Mouse (Mus musculus) liver, postnatal 0 days (tissue): ENCODE results near the gene 1190002N15Rik. TPM values are rescaled to one million over a fixed set of nuclear protein-coding genes. Genes with fewer than 3 reads are reported as not detected.

Source experiments
- ATAC-seq: fragments of 200-750 bp; cut with Nextera tagmentation; 2 replicates; pipeline ENCODE4 v1.8.0; 2017; ENCODE audit warnings: mild to moderate bottlenecking, moderate library complexity
- DNase-seq: peaks from one replicate; pipeline ENCODE4 v3.0.0-alpha.2; 2016
- H3K27ac ChIP-seq: fragments of 300-500 bp; sonication (generic); 2 replicates; pipeline ENCODE4 v1.5.1; 2014; ENCODE audit warnings: antibody characterized with exemption, moderate library complexity, mild to moderate bottlenecking, low read depth
- H3K27me3 ChIP-seq: fragments of 300-500 bp; sonication (generic); 2 replicates; pipeline ENCODE4 v1.6.1; 2014; ENCODE audit warnings: low read length, control low read depth, mixed read lengths; ENCODE audit not compliant: insufficient read depth
- H3K36me3 ChIP-seq: fragments of 300-500 bp; sonication (generic); replicated peaks from 2 replicates; pipeline ENCODE4 v1.6.1; 2014; ENCODE audit warnings: mild to moderate bottlenecking, control low read depth, low read length, moderate library complexity, mixed read lengths; ENCODE audit not compliant: insufficient read depth
- H3K4me1 ChIP-seq: fragments of 300-500 bp; sonication (generic); 2 replicates; pipeline ENCODE4 v1.6.1; 2014; ENCODE audit warnings: antibody characterized with exemption, mild to moderate bottlenecking, control low read depth; ENCODE audit not compliant: insufficient read depth
- H3K4me2 ChIP-seq: fragments of 300-500 bp; sonication (generic); 2 replicates; pipeline ENCODE4 v1.6.1; 2014; ENCODE audit warnings: low read depth, mild to moderate bottlenecking, low read length, moderate library complexity, mixed read lengths
- H3K4me3 ChIP-seq: fragments of 300-500 bp; sonication (generic); 2 replicates; pipeline ENCODE4 v1.5.1; 2014; ENCODE audit warnings: low read depth, low read length
- H3K9ac ChIP-seq: fragments of 300-500 bp; sonication (generic); replicated peaks from 2 replicates; pipeline ENCODE4 v1.6.1; 2014; ENCODE audit warnings: mild to moderate bottlenecking, moderate library complexity
- H3K9me3 ChIP-seq: fragments of 300-500 bp; sonication (generic); 2 replicates; pipeline ENCODE4 v1.6.1; 2016; ENCODE audit warnings: mild to moderate bottlenecking, control low read depth, low read length, mixed read lengths
- CTCF ChIP-seq: sonication (generic); IDR thresholded peaks from 2 replicates; pipeline ENCODE4 v1.5.1; 2016; ENCODE audit warnings: antibody characterized with exemption, low read depth
- EP300 ChIP-seq: IDR thresholded peaks from 2 replicates; pipeline ENCODE4 v1.6.1; 2016; ENCODE audit warnings: antibody characterized with exemption, low read depth, mild to moderate bottlenecking
- WGBS: fragments of 180-500 bp; shearing (Covaris S2); extraction: QIAGEN DNeasy Blood & Tissue Kit; methylation state at CpG from one replicate; pipeline ENCODE4 v1.1.7; 2014; ENCODE audit not compliant: insufficient replicate concordance; 5-methylcytosine and 5-hydroxymethylcytosine counted together
- polyA plus RNA-seq: library from polyadenylated mRNA; unstranded; fragments of >200 nt; fragmentation: Nextera tagmentation; extraction: Ambion mirVana; gene quantifications from 2 replicates; pipeline ENCODE4 v1.2.1, GENCODE M21; 2015

The 1190002N15Rik gene
- polyA plus RNA-seq, 1 experiment from 2014 or later: 14.6 TPM

GRCm38 (mm10) chr9:94533641-94534040, 4.2 kb downstream of the 1190002N15Rik start:
- Histone ChIP-seq H3K27me3 (no peaks in the 10 kb centered on the region), H3K36me3 (no peaks in the 10 kb centered on the region), H3K9ac (no peak overlapping the region), H3K9me3 (no peaks in the 10 kb centered on the region), H3K4me3 (no peak overlapping the region), H3K4me1 (peaks cover 22% of the 10 kb centered on the region), H3K4me2 (peak overlapping the region; percentile 39), H3K27ac (no peak overlapping the region)
- WGBS: 28% methylated on average over 4 of the region's 4 CpGs
- no peak for TF ChIP-seq CTCF
- no peak for TF ChIP-seq EP300
- no peak for DNase-seq
- no peak for ATAC-seq

GRCm38 (mm10) chr9:94529987-94530386, 7.9 kb downstream of the 1190002N15Rik start:
- Histone ChIP-seq H3K9me3 (no peaks in the 10 kb centered on the region), H3K27ac (no peak overlapping the region), H3K27me3 (no peaks in the 10 kb centered on the region), H3K9ac (no peak overlapping the region), H3K4me2 (no peak overlapping the region), H3K36me3 (no peaks in the 10 kb centered on the region), H3K4me3 (no peak overlapping the region), H3K4me1 (peaks cover 18% of the 10 kb centered on the region)
- no peak for DNase-seq
- no peak for ATAC-seq
- TF ChIP-seq EP300 (no peak), CTCF (no peak)

- H3K36me3 ChIP-seq: no peaks in the 10 kb centered on the region
- H3K4me1 ChIP-seq: peaks cover 18% of the 10 kb centered on the region
- TF ChIP-seq CTCF: no peak
- TF ChIP-seq EP300: no peak
- H3K9me3 ChIP-seq: no peaks in the 10 kb centered on the region
- ATAC-seq (0 out of 2 replicates have a peak, but pooled peaks have one; percentile 48), DNase-seq (no peak)
- H3K9ac ChIP-seq: no peak overlapping the region
- H3K4me3 ChIP-seq: no peak overlapping the region
- no peaks in the 10 kb centered on the region for H3K27me3 ChIP-seq
- no peak overlapping the region for H3K27ac ChIP-seq
- 20% methylated on average over 1 of the region's 1 CpGs for WGBS
- no peak overlapping the region for H3K4me2 ChIP-seq
These were observed 8.6 kb downstream of the 1190002N15Rik start for GRCm38 (mm10) chr9:94529146-94529746.

GRCm38 (mm10) chr9:94526473-94526872, 11.4 kb downstream of the 1190002N15Rik start:
- TF ChIP-seq EP300 (no peak), CTCF (no peak)
- no peak overlapping the region for H3K27ac ChIP-seq
- no peak for ATAC-seq
- no peak overlapping the region for H3K9ac ChIP-seq
- no peaks in the 10 kb centered on the region for H3K27me3 ChIP-seq
- no peaks in the 10 kb centered on the region for H3K9me3 ChIP-seq
- 64% methylated on average over 7 of the region's 7 CpGs for WGBS
- H3K4me2 ChIP-seq: no peak overlapping the region
- DNase-seq: no peak
- H3K4me1 ChIP-seq: peaks cover 7% of the 10 kb centered on the region
- H3K36me3 ChIP-seq: peaks cover 3% of the 10 kb centered on the region; the same call in 1 of the 2 replicates
- H3K4me3 ChIP-seq: no peak overlapping the region

GRCm38 (mm10) chr9:94512246-94512645, 25.6 kb downstream of the 1190002N15Rik start:
- Histone ChIP-seq H3K27ac (no peak overlapping the region), H3K4me2 (no peak overlapping the region), H3K9me3 (no peaks in the 10 kb centered on the region), H3K4me3 (no peak overlapping the region), H3K27me3 (no peaks in the 10 kb centered on the region), H3K9ac (no peak overlapping the region), H3K4me1 (no peaks in the 10 kb centered on the region), H3K36me3 (no peaks in the 10 kb centered on the region)
- ATAC-seq (no peak), DNase-seq (no peak)
- TF ChIP-seq CTCF (no peak), EP300 (no peak)
- WGBS: 64% methylated on average over 8 of the region's 8 CpGs

- no peaks in the 10 kb centered on the region for H3K27me3 ChIP-seq
- H3K27ac ChIP-seq: no peak overlapping the region
- H3K4me1 ChIP-seq: no peaks in the 10 kb centered on the region
- DNase-seq (no peak), ATAC-seq (no peak)
- no peaks in the 10 kb centered on the region for H3K9me3 ChIP-seq
- no peak overlapping the region for H3K4me3 ChIP-seq
- no peak overlapping the region for H3K9ac ChIP-seq
- TF ChIP-seq EP300: no peak
- no peak for TF ChIP-seq CTCF
- H3K36me3 ChIP-seq: no peaks in the 10 kb centered on the region
- no peak overlapping the region for H3K4me2 ChIP-seq
These were observed 26.7 kb downstream of the 1190002N15Rik start for GRCm38 (mm10) chr9:94511139-94511538.

- TF ChIP-seq CTCF (no peak), EP300 (no peak)
- WGBS: 75% methylated on average over 1 of the region's 1 CpGs
These were observed 30.9 kb downstream of the 1190002N15Rik start for GRCm38 (mm10) chr9:94506980-94507379.

More at GRCm38 (mm10) chr9:94506980-94507379, 30.9 kb downstream of the 1190002N15Rik start:
- DNase-seq (no peak), ATAC-seq (no peak)
- Histone ChIP-seq H3K4me1 (no peaks in the 10 kb centered on the region), H3K4me3 (no peak overlapping the region), H3K9me3 (no peaks in the 10 kb centered on the region), H3K27me3 (no peaks in the 10 kb centered on the region), H3K9ac (no peak overlapping the region), H3K36me3 (no peaks in the 10 kb centered on the region), H3K4me2 (no peak overlapping the region), H3K27ac (no peak overlapping the region)
